Mouse (Mus musculus) intestine, postnatal 0 days (tissue): Measurements from ENCODE around the gene Ppp4r1. TPM values are rescaled to one million over a fixed set of nuclear protein-coding genes. Genes with fewer than 3 reads are reported as not detected.

Experiments used
- ATAC-seq: fragments of 200-750 bp; cut with Nextera tagmentation; 2 replicates; pipeline ENCODE4 v1.8.0; 2017; ENCODE audit warnings: mild to moderate bottlenecking, moderate TSS enrichment, moderate library complexity
- H3K27ac ChIP-seq: fragments of 300-500 bp; sonication (generic); 2 replicates; pipeline ENCODE4 v1.5.1; 2014; ENCODE audit warnings: mild to moderate bottlenecking, low read depth, low read length, moderate library complexity
- H3K27me3 ChIP-seq: fragments of 300-500 bp; sonication (generic); replicated peaks from 2 replicates; pipeline ENCODE4 v1.6.1; 2014; ENCODE audit warnings: low read length, mixed read lengths; ENCODE audit not compliant: control insufficient read depth, insufficient read depth
- H3K36me3 ChIP-seq: fragments of 300-500 bp; sonication (generic); 2 replicates; pipeline ENCODE4 v1.6.1; 2014; ENCODE audit warnings: mild to moderate bottlenecking, moderate library complexity; ENCODE audit not compliant: control insufficient read depth, insufficient read depth
- H3K4me1 ChIP-seq: fragments of 300-500 bp; sonication (generic); replicated peaks from 2 replicates; pipeline ENCODE4 v1.6.1; 2014; ENCODE audit warnings: antibody characterized with exemption, low read length, mixed read lengths; ENCODE audit not compliant: control insufficient read depth, insufficient read depth
- H3K4me2 ChIP-seq: fragments of 300-500 bp; sonication (generic); replicated peaks from 2 replicates; pipeline ENCODE4 v1.6.1; 2014; ENCODE audit warnings: low read depth, mild to moderate bottlenecking, moderate library complexity
- H3K4me3 ChIP-seq: fragments of 300-500 bp; sonication (generic); 2 replicates; pipeline ENCODE4 v1.5.1; 2014; ENCODE audit warnings: low read depth, low read length
- H3K9ac ChIP-seq: fragments of 300-500 bp; sonication (generic); 2 replicates; pipeline ENCODE4 v1.6.1; 2014; ENCODE audit warnings: mild to moderate bottlenecking, low read depth, low read length
- H3K9me3 ChIP-seq: fragments of 300-500 bp; sonication (generic); 2 replicates; pipeline ENCODE4 v1.6.1; 2016; ENCODE audit warnings: mixed run types; ENCODE audit not compliant: control insufficient read depth
- CTCF ChIP-seq: sonication (generic); IDR thresholded peaks from 2 replicates; pipeline ENCODE4 v1.5.1; 2016; ENCODE audit warnings: low read depth, mild to moderate bottlenecking, control low read depth, antibody characterized with exemption, moderate library complexity
- WGBS: fragments of 180-500 bp; shearing (Covaris S2); extraction: QIAGEN DNeasy Blood & Tissue Kit; methylation state at CpG from one replicate; pipeline ENCODE4 v1.1.7; 2014; 5-methylcytosine and 5-hydroxymethylcytosine counted together
- polyA plus RNA-seq: library from polyadenylated mRNA; unstranded; fragments of >200 nt; fragmentation: Nextera tagmentation; extraction: Ambion mirVana; gene quantifications from 2 replicates; pipeline ENCODE4 v1.2.1, GENCODE M21; 2015

Gene Ppp4r1
- polyA plus RNA-seq, 1 experiment from 2014 or later, result 28.7 TPM

- Histone ChIP-seq H3K27ac (no peak overlapping the region), H3K36me3 (peaks cover 28% of the 10 kb centered on the region; the same call in 1 of the 2 replicates), H3K4me1 (no peaks in the 10 kb centered on the region), H3K4me3 (no peak overlapping the region), H3K4me2 (no peak overlapping the region), H3K9me3 (no peaks in the 10 kb centered on the region), H3K27me3 (no peaks in the 10 kb centered on the region), H3K9ac (no peak overlapping the region)
- TF ChIP-seq CTCF, result no peak
- ATAC-seq, result no peak
- WGBS, result 63% methylated on average over 3 of the region's 3 CpGs
These were observed 83.8 kb downstream of the Ppp4r1 start for GRCm38 (mm10) chr17:65866201-65866600.

GRCm38 (mm10) chr17:65867996-65868395 lies 85.6 kb downstream of the Ppp4r1 start:
- WGBS, result 94% methylated on average over 5 of the region's 5 CpGs
- ATAC-seq, result no peak
- H3K36me3 ChIP-seq, result peaks cover 25% of the 10 kb centered on the region; the same call in 1 of the 2 replicates
- H3K4me3 ChIP-seq, result no peak overlapping the region
- no peak overlapping the region for H3K27ac ChIP-seq
- no peak for TF ChIP-seq CTCF
- no peak overlapping the region for H3K4me2 ChIP-seq
- H3K4me1 ChIP-seq, result no peaks in the 10 kb centered on the region
- H3K27me3 ChIP-seq, result no peaks in the 10 kb centered on the region
- H3K9me3 ChIP-seq, result no peaks in the 10 kb centered on the region
- no peak overlapping the region for H3K9ac ChIP-seq

- TF ChIP-seq CTCF, result no peak
- no peaks in the 10 kb centered on the region for H3K4me1 ChIP-seq
- H3K4me2 ChIP-seq, result no peak overlapping the region
- no peaks in the 10 kb centered on the region for H3K9me3 ChIP-seq
- no peaks in the 10 kb centered on the region for H3K27me3 ChIP-seq
- peaks cover 15% of the 10 kb centered on the region; the same call in 1 of the 2 replicates for H3K36me3 ChIP-seq
- no peak; the same call in 1 of the 2 replicates for ATAC-seq
- no peak overlapping the region for H3K9ac ChIP-seq
- no peak overlapping the region for H3K27ac ChIP-seq
- H3K4me3 ChIP-seq, result no peak overlapping the region
- WGBS, result 74% methylated on average over 10 of the region's 10 CpGs
These were observed 87.3 kb downstream of the Ppp4r1 start for GRCm38 (mm10) chr17:65869720-65870119.

GRCm38 (mm10) chr17:65870146-65870545 lies 87.8 kb downstream of the Ppp4r1 start:
- H3K4me2 ChIP-seq, result no peak overlapping the region
- no peaks in the 10 kb centered on the region for H3K4me1 ChIP-seq
- WGBS, result 50% methylated on average over 4 of the region's 4 CpGs
- H3K36me3 ChIP-seq, result peaks cover 15% of the 10 kb centered on the region; the same call in 1 of the 2 replicates
- no peaks in the 10 kb centered on the region for H3K27me3 ChIP-seq
- H3K9me3 ChIP-seq, result no peaks in the 10 kb centered on the region
- H3K9ac ChIP-seq, result no peak overlapping the region
- no peak overlapping the region for H3K27ac ChIP-seq
- ATAC-seq, result no peak
- H3K4me3 ChIP-seq, result no peak overlapping the region
- TF ChIP-seq CTCF, result peak; percentile 88

GRCm38 (mm10) chr17:65871641-65872041 lies 89.3 kb downstream of the Ppp4r1 start:
- ATAC-seq, result no peak
- no peak for TF ChIP-seq CTCF
- Histone ChIP-seq H3K4me3 (no peak overlapping the region), H3K27ac (no peak overlapping the region), H3K4me2 (no peak overlapping the region), H3K9ac (no peak overlapping the region), H3K9me3 (no peaks in the 10 kb centered on the region), H3K36me3 (peaks cover 8% of the 10 kb centered on the region; the same call in 1 of the 2 replicates), H3K4me1 (no peaks in the 10 kb centered on the region), H3K27me3 (no peaks in the 10 kb centered on the region)
- 38% methylated on average over 5 of the region's 5 CpGs for WGBS

GRCm38 (mm10) chr17:65872051-65872450 lies 89.7 kb downstream of the Ppp4r1 start:
- Histone ChIP-seq H3K9me3 (no peaks in the 10 kb centered on the region), H3K4me3 (no peak overlapping the region), H3K27me3 (no peaks in the 10 kb centered on the region), H3K27ac (no peak overlapping the region), H3K36me3 (peaks cover 7% of the 10 kb centered on the region; the same call in 1 of the 2 replicates), H3K4me1 (no peaks in the 10 kb centered on the region), H3K9ac (no peak overlapping the region), H3K4me2 (no peak overlapping the region)
- TF ChIP-seq CTCF, result no peak
- ATAC-seq, result no peak
- 68% methylated on average over 6 of the region's 6 CpGs for WGBS

- no peaks in the 10 kb centered on the region for H3K27me3 ChIP-seq
- no peaks in the 10 kb centered on the region for H3K9me3 ChIP-seq
- WGBS, result 45% methylated on average over 6 of the region's 6 CpGs
- H3K4me2 ChIP-seq, result no peak overlapping the region
- H3K9ac ChIP-seq, result no peak overlapping the region
- peaks cover under 1% of the 10 kb centered on the region; the same call in 1 of the 2 replicates for H3K36me3 ChIP-seq
- peak; percentile 75 for TF ChIP-seq CTCF
- H3K27ac ChIP-seq, result no peak overlapping the region
- no peak overlapping the region for H3K4me3 ChIP-seq
- no peaks in the 10 kb centered on the region for H3K4me1 ChIP-seq
- peak; percentile 47; the same call in 1 of the 2 replicates for ATAC-seq
These were observed 90.3 kb downstream of the Ppp4r1 start for GRCm38 (mm10) chr17:65872652-65873051.
